Mouse (Mus musculus) lung, adult 18-20 months (tissue): ENCODE data around the gene Asic2.
A peak's percentile ranks its signal among the peaks of the same experiment; 100 is the strongest.

Experiments used
- DNase-seq, 2 experiments: peaks; one replicate each; pipeline ENCODE4 v3.0.0; 2022; ENCODE audit warnings: mixed read lengths in 2 of 2

Asic2 gene

DNA sequence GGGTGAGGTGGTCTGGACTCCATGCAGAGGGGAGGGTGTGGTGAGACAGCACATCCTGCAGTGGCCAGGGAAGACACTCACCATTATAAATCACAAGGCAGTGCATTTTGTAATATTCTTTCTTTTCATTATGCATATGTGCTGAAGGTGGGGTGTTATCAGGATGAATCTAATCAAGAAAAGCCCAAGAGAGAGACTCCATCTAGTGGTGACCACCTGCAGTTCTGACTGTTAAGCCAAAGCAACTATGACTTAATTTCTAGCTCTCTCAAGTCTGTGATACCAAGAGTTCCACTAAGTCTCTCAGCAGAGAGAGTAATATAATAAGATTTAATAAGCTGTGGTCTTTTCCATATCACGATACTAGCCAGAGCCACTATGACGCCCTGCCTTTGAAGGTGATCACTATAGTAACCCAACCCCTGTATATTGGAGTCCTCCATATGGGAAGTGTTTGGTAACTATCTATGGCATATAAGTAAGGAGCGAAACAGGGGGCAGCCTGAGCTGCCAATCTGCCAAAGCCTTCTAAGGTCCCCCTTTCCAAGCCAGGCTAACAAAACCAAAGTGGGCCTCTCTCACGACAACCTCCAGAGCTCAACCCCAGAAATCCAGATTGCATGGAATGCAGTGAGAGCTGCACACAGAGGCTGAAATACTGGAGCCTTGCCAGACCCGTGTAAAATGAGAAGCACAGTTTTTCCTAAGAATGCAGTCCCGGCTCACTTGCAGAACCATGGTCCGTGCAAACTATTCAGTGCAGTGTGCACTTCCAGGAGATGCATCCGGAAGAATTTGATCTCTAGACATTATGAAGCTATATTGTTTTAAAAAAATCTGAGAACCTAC is 459.6 kb downstream of the Asic2 start:
- no peak for DNase-seq

DNA sequence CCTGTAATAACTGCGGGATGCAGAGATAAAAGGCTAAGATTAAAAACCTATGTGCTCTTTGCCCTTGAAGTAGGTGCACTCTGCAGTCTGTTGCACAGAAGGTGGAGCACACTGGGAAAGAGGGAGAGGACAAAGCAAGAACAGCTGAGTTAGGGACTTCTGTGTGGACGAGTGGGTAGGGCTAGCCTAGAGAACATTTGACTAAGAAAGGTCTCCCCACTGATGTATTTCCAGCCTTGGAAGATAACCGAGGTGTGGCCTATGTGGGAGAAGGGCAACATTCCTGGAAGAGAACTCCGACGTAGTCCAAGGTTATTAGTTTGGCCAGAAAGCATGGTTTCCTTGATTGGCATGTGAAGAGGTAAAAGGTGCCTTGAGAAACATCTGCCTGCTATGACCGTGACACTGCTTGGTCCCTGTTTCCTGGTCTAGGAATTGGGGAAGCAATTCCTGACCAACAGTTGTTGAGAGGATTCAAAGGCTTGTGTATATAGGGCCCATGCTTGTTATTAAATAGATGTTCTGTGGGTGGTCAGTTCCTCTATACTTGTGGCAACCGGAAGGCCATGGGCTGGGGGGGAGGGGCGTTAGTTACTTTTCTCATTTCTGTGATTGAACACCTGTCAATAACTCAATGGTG is 463.3 kb downstream of the Asic2 start:
- DNase-seq = no peak

DNA sequence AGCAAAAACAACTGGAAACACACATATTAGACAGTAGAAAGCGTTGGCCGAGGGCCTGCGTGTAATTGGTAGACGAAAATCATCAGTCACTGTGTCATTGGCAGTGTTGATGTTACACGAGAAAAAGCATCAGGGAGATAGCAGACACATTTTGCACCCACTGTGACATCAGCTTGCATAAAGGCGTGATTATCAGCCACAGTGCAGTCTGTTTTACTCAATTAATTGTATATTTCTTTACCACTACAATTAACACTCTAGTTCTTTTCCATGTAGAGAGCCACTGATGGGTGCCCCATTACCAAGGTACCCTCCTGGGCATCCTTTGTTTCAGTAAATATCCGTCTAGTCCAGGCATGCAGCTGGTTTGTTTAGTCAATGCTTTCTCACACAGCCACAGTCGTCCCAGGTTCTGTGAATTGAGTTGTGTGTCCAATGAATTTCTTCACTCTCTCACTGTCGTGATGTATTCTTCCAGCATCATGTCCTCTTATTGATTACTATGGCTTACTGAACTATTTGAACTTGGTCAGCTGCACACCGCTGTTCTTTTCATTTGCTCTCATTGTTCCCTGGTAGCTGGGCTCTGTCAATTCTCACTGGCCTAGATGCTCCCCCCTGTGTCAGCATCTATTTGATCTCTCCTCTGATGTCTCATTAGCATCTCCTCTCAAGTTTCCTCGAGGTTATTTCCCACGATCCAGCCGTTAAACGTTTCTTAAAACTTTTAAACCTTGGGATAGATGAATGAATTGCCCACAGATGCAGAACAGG is 466.6 kb downstream of the Asic2 start:
- no peak for DNase-seq

- DNase-seq = no peak
Observed at GRCm38 (mm10) chr11:81498990-81499389, 469.3 kb downstream of the Asic2 start.

- no peak for DNase-seq
Observed at GRCm38 (mm10) chr11:81497652-81498391, 470.4 kb downstream of the Asic2 start.

- no peak for DNase-seq
Observed at GRCm38 (mm10) chr11:81496446-81496845, 471.8 kb downstream of the Asic2 start.

- no peak for DNase-seq
Observed at GRCm38 (mm10) chr11:81492351-81492750, 475.9 kb downstream of the Asic2 start.

GRCm38 (mm10) chr11:81489144-81489735 is 479.0 kb downstream of the Asic2 start:
- DNase-seq = no peak

GRCm38 (mm10) chr11:81488681-81489080 is 479.6 kb downstream of the Asic2 start:
- no peak for DNase-seq

GRCm38 (mm10) chr11:81486265-81486940 is 481.9 kb downstream of the Asic2 start:
- no peak for DNase-seq

DNA sequence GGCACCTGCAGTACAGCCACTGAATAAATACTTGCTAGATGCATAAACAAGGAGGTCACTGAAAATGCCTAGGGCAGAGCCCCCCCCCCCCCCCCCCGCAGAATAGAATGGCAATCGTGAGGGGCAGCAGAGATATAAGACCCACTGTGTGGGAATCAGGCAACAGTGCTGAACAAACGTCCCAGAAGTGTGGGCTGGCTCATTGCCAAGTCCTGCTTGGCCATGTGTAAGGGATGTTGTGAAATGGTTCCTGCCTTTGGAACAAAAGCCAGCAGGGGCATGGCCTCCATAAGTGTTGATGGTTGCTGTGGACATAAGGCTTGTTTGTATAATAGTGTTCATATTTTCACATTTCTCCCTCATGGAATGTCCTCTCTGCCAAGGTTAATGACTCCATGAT is 487.1 kb downstream of the Asic2 start:
- DNase-seq = peak in 1 of 2 experiments; percentile 4

GRCm38 (mm10) chr11:81476231-81476630 is 492.0 kb downstream of the Asic2 start:
- DNase-seq = no peak

DNA sequence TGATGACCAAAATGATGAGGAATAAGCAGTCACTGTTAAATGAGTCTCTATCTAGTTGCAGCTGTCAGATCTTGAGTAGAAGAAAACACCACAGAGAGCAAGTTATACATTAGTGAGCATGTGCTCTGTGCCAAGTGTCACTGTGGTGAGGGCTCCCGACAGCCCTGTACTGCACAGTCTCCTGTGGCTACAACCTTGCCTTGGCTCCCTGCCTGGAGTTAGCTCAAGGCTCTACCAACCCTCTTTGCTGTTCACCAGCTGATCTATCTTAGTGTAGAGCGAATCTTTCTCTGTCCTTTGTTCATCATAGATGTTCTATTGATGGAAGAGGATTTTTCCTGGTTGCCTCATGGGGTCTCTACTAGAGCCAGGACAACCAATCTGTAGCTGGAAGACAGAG is 494.1 kb downstream of the Asic2 start:
- no peak for DNase-seq

DNA sequence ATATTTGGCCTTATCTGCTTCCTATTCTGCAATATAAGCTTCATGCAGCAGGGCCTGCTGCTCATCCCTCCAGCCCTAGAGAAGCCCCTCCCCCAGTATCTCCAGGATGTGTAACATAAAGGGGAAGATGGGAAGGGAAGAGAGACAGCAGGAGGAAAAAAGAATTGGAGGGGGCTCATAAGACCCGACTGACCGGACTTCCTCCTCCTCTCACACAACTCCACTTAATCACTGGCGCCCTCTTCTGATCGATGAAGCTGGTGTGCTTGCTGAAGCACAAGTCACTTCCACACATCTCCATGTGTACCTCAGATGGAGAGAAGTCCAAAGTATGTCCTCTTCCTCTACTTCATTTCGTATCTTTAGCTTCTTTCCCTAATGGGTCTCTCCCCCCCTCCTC is 506.1 kb downstream of the Asic2 start:
- DNase-seq = peak; percentile 20 to 33

GRCm38 (mm10) chr11:81461748-81462147 is 506.5 kb downstream of the Asic2 start:
- no peak for DNase-seq

DNA sequence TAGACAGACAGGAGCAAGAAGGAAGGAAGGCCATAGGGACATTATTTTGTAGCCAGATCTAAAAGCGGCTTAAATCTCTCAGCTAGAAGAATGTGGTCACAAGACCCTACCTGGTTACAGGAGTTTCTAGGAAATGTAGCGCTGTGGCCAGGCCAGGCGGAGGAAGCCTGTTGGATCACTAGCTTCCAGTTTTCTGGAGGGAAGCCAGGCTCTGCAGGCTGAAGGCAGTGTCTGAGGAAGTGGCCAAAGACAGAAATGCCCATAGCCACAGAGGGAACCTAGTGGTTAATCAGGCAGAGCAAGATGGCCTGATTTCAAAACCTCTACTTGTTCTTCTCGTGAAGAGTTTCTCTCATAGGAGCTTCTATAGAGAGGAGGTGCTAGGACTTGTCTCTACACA is 513.3 kb downstream of the Asic2 start:
- peak; percentile 20 to 43 for DNase-seq

DNA sequence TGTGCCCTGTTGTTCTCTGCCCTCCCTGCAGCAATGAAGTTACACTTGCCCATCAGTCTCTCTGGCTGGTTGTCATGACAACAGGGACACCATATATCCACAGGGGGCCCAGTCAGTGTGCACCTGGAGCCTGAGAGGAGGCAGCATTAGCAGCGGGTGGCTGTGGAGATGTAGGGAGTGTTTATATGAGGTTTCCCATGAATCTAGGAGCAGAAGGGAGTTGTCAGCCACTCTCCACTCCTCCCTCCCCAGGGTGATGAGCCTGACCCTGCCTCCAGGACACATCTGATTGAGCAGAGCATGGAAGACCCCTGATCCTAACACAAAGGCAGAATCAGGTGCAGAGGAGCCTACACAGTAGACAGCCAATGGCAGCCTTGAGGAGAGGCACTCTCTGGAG is 514.1 kb downstream of the Asic2 start:
- no peak for DNase-seq

GRCm38 (mm10) chr11:81449271-81449705 is 519.0 kb downstream of the Asic2 start:
- no peak for DNase-seq

DNA sequence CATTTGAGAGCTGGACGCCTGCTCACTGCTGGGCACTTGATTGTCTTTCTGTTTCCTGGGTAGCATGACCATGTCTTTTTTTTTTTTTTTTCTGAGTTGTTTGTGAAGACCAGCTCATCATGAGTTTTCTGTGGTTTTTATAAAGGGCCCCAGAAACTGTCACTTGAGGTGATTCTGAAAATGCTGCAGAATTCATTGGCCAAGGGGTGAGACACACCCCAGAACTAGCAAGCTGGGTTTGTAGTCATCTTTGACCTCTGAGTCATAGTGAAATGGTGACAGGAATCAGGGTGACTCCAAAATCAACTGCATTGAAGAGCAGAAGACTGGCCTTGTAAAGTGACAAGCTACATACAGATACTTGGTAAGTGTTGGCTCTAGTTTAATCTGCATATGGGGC is 521.9 kb downstream of the Asic2 start:
- no peak for DNase-seq

GRCm38 (mm10) chr11:81426857-81427256 is 541.4 kb downstream of the Asic2 start:
- DNase-seq = no peak

- peak in 1 of 2 experiments; percentile 4 for DNase-seq
Observed at GRCm38 (mm10) chr11:81419112-81419511, 549.1 kb downstream of the Asic2 start.

GRCm38 (mm10) chr11:81418027-81418426 is 550.2 kb downstream of the Asic2 start:
- no peak for DNase-seq
